Mouse (Mus musculus) embryo, embryonic 10 days (tissue): Measurements from ENCODE around the gene Vps37c.

ENCODE experiments used
- DNase-seq: peaks from one replicate; pipeline ENCODE4 v3.0.0-alpha.2; 2015; ENCODE audit warnings: low spot score

Gene Vps37c

DNA sequence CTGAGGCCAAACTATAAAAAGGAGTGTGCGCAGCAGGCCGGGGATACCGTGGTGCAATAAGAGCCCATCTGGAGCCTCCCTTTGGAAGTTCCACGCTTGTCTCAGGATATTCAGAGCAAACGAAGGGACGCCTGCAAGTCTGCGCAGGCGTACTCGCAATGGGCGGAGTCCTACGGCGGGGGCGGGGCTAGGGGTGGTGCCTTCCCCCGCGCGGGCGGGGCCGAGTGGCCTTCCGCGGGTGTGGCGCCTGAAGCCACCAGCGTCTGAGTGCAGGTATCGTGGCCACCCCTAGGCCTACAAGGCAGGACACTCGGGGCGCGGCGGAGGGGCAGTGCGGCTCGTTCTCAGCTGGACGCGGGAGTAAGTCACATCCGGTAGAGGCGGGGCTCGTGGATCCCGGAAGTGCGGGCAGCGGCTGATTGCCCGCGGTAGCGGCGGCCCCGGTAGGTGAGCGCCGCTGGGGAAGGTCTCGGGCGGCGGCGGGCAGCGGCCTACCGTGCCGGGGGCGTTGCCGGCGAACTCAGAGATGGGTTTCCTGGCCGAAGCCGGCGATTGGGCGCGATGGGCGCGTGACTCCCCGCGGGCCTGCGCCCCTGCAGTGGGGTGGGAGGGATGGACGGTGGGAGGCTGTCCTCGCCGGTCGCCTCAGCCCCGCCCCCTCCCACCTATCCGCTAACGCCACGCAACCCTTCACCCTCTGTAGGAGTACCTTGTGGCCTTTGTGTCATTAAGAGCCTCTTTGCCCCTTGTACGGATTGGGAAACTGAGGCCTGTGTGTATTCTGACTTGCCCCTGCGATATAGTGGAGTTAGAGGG lies at the start of gene Vps37c:
Vps37c (plus strand) TSS at position 199 of the 816 bp plus-strand sequence.
- DNase-seq: peak; percentile 86

GRCm38 (mm10) chr19:10640080-10640479 lies 48.5 kb upstream of the Vps37c start:
- DNase-seq: no peak

DNA sequence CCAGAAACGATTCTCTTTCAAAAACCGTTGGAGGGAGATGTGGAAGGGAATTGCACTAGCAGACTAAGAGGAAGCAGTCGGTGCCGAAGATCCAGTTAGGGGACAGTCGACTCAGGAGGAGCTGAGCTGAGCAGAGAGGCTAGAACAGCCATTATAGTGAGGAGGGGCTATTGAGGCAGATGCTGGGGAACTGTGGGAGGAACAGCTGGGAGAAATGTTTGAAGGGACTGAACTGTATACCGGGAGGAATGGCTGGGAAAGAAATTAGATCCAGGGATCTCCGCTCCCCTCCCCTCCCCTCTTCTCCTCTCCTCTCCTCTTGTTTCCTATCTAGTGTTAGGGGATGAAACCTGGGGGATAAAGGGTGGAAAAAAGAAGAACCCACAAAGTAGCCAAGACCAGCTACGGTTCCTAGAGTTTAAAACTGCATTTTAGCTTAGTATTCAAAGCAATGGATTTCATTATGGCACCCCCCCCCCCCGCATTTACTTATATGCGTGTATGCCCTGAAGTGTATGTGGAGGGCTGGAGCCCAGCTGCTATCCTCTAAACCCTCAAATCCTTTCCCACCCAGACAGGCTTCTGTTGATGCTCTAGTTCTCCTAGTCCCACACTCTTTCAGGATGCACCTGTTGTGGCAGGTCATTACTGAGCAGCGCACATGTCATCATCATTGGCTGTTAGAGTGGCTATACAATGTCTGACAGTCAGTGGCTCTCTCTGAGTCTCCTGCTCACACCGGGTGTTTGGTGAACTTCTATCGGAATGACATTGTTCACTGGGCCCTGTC lies 47.8 kb upstream of the Vps37c start:
- no peak for DNase-seq

DNA sequence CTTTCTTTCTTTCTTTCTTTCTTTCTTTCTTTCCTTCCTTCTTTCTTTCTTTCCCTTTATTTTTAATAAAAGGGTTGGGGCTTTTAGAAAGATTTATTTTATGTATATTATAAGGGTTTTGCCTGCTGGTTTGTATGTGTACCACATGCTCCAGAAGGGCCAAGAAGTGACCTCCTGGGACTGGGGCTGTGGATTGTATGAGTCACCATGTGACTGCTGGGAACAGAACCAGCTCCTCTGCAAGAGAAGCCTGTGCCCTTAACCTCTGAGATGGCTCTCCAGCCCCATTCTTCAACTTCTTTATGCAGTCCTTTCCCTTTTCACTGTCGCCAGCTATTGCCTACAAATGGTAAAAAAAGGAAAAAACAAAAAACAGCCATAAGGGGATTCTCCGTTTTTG lies 42.9 kb upstream of the Vps37c start:
- DNase-seq: no peak

DNA sequence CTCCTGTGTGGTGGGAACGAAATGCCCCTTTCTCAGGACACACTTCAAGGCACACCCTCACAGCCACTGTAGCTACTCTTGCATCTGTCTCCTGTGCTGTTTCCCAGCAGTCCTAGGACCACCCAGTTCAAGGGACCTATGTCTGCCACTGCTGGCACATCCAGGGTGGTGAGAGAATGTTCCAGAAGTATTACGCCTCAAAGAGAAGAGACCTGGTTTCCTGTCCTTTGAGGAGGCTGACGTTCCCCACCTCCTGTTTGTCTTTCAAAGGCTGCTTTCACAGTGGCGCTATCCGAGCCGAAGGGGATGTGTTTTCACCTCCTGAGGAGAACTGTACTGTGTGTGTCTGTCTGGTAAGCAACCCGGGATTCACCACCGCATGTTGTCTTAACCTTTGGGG lies 40.4 kb upstream of the Vps37c start:
- DNase-seq: no peak

DNA sequence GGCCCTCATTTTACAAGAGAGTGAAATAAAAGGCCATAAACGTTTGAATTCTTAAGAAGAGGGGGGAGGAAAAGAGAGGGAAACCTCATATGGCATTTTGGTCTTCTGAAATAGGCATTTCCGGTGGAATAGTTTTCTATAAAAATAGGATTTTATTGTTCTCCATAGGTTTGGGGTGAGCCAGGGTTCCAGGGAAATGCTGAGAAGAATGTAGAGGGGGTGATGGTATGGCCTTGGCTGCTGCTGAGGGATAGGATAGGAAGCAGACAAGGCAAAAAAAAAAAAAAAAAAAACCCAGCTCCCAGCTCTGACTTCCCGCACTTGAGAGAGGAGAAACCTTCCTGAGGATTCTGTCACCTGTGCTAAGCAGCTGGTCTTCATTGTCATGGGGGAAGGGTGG lies 32.5 kb upstream of the Vps37c start:
- no peak for DNase-seq

DNA sequence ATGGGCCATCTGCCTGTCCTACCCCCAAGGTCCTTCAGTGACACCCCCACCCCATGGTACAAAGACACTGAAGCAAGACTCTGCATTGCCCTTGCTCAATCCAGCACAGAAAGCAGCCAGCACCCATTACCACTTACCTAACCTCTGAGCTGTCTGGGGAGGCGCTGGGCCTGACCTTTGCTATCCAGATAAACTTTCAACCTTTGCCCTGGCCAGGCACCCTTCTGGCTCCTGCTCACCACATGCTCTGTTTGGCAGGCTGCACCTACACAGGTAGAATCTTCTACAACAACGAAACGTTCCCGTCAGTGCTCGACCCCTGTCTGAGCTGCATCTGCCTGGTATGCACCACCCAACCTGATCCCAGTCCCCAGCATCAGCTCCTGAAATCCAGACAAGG lies 30.8 kb upstream of the Vps37c start:
- DNase-seq: no peak

DNA sequence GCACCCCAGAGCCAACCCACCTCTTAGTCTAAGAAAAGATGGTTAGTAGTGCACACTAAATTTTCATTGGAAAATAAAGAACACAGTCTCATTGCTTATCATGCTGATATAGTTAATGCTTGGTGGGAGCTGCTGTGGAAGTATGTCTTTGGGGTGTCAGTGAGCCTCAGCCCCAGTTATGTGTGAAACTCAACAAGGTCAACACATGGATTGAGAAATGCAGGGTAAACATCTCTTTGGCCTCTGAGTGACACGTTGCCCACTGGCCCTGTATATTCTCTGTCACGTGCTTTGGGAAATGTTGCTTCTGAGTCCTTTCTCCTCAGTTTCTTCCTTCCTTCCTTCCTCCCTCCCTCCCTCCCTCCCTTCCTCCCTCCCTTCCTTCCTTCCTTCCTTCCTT lies 30.1 kb upstream of the Vps37c start:
- DNase-seq: no peak

DNA sequence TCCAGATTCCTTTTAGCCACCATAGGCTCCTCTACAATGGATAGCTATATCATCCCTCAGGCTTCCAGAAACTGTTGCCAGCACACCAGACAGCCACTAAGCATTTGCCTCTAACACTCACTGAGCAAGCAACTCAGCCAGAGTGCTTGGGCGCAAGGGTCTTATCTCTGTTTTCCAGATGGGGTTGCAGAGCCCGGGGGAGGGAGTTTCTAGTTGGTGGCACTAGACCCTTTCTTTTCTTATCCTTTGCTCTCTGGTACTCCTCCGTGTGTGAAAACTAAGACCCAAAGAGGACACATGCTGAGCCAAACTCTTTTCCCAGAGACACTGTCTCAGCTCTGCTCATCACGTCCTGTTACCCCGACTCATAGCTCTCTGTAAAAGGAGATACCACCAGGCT lies 27.2 kb upstream of the Vps37c start:
- DNase-seq: no peak

GRCm38 (mm10) chr19:10661919-10662318 lies 26.6 kb upstream of the Vps37c start:
- DNase-seq: no peak

- DNase-seq: no peak
Measured at GRCm38 (mm10) chr19:10662665-10663064, 25.9 kb upstream of the Vps37c start.

GRCm38 (mm10) chr19:10665093-10665492 lies 23.4 kb upstream of the Vps37c start:
- DNase-seq: no peak

- DNase-seq: peak; percentile 80
Measured at GRCm38 (mm10) chr19:10665499-10665898, 23.0 kb upstream of the Vps37c start.

DNA sequence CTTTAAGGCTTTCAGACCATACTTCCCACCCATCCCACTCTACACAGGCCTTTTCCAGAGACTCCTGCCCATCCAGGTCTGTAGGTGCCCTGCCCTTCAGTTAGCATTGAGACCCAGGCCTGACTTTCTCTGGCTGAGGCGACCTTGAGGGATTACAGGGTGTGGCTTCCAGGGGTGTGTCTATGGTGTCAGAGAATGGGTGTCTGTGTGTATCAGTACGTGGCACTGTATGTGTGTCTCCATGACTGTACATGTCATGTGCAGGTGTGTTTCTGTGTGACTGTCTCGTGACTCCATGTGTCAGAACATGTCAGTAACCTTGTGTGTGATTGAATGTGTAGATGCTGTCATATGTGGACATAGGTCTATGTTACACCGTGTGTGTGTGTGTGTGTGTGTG lies 17.2 kb upstream of the Vps37c start:
- no peak for DNase-seq

- no peak for DNase-seq
Measured at GRCm38 (mm10) chr19:10671854-10672417, 16.6 kb upstream of the Vps37c start.

GRCm38 (mm10) chr19:10673275-10673674 lies 15.3 kb upstream of the Vps37c start:
- DNase-seq: peak; percentile 16

DNA sequence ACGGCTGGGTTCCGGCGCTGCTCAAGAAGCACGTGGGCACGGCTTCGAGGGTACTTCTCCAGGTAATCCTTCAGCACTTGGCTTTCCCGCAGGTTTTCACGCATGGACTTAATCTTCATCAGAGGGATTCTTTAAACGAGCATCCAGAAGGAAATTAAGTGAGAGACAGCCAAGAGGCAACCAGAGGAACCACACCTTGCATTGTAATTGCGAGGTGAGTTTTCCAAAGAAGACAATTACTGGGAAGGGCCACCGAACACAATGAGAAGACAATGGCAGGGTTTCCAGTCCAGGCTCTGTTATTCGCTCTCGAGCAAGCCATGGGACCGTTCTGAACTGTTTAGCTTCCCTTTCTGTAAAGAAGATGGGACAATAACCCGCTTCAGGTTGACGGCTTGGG lies 11.9 kb upstream of the Vps37c start:
- no peak for DNase-seq

DNA sequence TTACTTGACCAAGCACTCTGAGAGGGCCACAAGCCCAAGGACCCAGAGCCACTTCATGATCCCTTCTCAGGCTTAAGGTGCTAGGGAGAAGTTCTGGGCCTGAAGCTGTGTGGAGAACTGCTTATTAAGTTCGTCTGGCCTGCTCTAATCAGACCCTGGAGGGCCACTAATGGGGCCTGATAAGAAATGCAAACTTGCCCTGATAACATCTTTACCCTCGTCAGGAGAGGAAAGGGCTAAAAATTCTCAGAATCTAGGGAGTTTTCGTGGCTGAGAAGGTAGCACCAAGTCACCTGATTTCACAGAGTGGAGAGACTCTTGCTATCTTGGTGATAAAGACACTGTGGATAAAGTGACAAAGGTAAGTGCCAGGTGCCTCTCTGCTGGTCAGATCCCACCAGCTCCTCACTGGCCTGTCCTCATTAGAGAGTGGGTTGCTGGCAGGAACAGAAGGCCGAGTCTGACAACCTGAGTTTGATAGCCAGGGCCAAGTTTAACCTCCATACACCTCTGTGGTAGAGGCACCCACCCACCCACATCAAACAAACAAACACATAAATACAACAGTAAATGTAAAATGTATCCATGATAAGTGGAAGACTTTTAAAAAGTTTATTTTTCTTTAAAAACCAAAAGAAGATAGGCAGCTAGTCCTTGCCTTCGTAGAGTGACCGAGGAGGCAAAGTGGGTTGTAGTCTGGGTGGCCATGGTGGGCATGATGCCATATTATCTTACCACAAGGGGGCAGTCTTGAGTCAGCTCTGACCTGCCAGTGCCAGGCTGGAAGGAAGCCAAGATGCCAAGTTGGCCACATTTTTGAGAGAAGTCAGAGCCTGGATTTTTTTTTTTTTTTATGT lies 10.4 kb upstream of the Vps37c start, which contains the start of gene Pga5:
Pga5 (minus strand) TSS at position 157 of the 857 bp plus-strand sequence.
- peak; percentile 82 for DNase-seq

DNA sequence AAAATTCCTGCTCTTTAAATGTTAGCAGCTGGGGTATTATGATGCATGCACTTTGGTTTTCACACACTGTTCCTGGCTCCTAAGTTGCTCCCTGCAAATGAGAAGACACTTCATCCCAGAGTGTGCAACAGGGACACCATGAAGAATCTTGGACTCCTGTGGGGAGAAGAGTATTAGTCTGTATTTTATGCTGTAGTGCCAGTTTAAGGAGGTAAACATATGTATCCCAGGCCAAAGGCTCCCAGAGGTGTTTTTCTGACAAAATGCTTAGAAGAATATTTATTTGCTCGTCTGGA lies 9.8 kb upstream of the Vps37c start:
- no peak for DNase-seq

GRCm38 (mm10) chr19:10681571-10681970 lies 7.0 kb upstream of the Vps37c start:
- no peak for DNase-seq

DNA sequence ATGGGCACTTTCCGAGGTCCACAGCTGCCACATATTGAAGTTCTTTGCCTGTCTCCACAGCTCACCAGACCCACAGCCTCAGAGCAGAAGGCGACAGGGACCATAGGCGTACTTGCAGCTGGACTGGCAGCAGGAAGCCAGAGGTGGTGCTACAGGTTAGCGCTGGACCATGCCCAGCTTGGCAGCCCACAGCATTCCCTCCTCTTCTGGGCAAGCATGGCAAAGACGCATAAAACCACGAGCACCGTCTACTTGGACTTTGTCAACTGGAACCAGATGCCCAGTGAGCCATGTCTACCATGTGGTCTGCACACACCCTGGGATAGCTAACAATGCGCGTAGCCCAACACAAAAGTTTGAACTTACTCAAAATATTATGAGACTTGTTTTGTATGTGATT lies 3.5 kb upstream of the Vps37c start:
- no peak for DNase-seq

- no peak for DNase-seq
Measured at GRCm38 (mm10) chr19:10685727-10686126, 2.8 kb upstream of the Vps37c start.
